Mouse (Mus musculus): ENCODE data around the gene Meis2. TPM values are rescaled to one million over a fixed set of nuclear protein-coding genes. Genes with fewer than 3 reads are reported as not detected.

The Meis2 gene
- total RNA-seq, 2 experiments from 2014 or later: 40.7 to 41.2 TPM

DNA sequence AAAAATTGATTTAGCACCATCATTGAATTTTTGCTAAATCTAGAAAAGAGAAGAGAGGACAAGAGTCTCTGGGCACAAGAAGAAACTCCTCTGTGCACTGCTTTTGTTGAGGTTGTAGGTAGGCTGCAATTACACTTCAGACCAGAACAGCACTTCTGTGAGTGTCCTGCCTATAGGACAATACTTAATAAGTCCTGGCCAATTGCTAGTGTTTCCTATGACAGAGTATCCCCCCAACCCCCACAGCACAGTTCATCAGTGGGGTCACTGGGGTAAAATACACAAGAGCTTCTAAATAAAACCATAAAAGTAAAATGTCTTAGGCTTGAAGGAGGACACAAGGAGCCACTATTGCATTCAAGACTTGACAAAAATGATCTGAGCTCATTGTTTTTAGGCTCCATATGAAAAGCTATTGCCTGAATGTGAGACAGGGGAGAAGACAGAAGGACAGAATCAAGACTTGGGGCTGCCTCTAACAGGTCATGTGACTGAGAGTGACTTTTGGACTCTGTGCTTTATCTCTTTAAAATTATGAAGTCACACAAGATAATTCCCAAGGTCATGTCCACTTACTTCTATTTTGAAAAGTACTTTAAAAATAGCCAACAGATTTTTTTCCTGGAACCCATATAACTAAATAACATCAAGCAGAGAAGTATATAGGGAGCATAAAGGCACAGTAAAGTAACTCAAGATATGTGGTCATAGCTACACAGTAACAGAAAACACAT is 12.8 kb downstream of the Meis2 start:
- no peak for DNase-seq (ENCODE audit: low spot score in 2 of 2)

GRCm38 (mm10) chr2:116051906-116052614 is 13.6 kb downstream of the Meis2 start:
- DNase-seq (ENCODE audit: low spot score in 2 of 2): no peak

- DNase-seq (ENCODE audit: low spot score in 2 of 2): no peak
Measured at GRCm38 (mm10) chr2:116049710-116050109, 15.9 kb downstream of the Meis2 start.

GRCm38 (mm10) chr2:116047365-116047764 is 18.3 kb downstream of the Meis2 start:
- DNase-seq (ENCODE audit: low spot score in 2 of 2): no peak

- DNase-seq (ENCODE audit: low spot score in 2 of 2): no peak
Measured at GRCm38 (mm10) chr2:116045048-116045447, 20.6 kb downstream of the Meis2 start.

DNA sequence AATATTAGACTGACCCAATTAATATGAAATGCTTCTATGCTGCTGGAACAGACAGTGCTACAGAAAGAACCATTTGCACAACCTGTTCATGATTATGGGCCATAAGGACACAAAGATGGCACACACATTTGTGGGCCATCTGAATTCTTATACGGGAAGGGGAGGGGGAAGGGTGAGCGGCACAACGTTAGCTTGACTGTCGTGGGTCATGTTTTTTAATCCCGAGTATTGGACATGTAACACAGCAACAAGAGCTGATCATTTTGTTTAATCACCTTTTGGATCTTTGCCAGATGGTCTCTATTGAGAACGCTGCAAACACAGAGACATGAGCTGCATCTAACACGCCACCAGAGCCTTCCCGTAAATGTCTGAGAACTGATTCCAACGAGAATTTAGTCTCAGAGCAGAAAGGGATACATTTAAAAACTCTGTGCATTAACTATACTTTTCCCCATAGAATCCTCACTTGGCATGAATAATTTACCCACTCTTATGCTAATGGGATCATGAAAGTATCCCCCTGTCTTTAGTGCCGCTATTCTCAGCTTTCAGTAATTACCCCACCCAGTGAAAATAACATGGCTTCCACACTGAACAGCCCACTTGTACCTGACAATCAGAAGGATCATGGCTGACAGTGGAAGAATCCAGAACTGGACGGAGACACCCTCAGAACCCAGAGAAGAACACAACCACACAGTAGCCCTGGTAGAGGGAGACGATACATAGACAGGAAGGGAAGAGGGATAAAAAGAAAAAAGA is 22.5 kb downstream of the Meis2 start:
- DNase-seq (ENCODE audit: low spot score in 2 of 2): no peak

DNA sequence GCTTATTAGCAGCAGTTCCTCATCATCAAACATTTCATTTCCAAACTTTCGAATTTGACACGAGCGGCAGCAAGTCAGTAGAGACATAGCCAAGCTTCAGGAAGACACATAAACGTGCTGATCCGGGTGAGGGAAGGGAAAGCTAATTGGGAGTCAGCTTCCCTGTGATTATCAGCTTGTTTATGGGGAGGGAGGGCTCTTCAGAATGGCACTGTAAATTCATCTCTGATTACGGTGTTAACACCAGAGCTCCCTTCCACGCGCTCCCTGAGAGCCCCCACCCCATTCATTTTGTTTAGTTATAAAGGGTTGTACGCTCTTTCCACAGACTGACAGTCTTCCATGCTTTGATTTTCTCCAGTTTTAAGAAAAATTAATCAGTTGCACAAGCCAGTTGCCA is 23.2 kb downstream of the Meis2 start:
- DNase-seq (ENCODE audit: low spot score in 2 of 2): no peak

DNA sequence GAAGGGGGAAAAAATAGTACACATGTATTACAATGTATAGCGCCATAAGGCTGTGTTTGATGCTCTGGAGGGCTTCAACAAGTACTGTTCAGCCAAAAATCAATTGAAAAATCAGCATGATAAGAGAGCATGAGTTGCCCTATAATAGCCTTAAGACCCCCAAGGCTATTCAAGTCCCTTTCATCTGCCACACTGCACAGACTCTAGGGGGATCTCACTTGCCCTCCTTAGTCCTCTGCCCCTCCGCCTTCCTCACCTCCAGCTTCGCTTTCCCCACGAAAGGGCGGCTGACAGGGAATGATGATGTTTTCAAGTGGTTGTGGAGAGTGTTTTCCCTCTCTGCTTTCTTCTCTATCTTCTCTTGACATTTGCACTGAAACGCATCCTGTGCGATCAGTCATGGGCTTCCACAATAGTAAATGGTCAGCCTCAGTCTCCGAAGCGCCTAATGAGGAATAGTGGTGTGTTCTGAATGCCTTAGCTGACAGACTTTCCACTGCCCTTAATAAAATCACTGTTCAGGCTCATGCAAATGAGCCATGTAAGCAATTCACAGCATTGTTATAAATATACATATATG is 23.9 kb downstream of the Meis2 start:
- DNase-seq (ENCODE audit: low spot score in 2 of 2): no peak

- no peak for DNase-seq (ENCODE audit: low spot score in 2 of 2)
Measured at GRCm38 (mm10) chr2:116035345-116035744, 30.3 kb downstream of the Meis2 start.

GRCm38 (mm10) chr2:116028127-116028526 is 37.5 kb downstream of the Meis2 start:
- no peak for DNase-seq (ENCODE audit: low spot score in 2 of 2)

GRCm38 (mm10) chr2:116022876-116023275 is 42.8 kb downstream of the Meis2 start:
- DNase-seq (ENCODE audit: low spot score in 2 of 2): no peak

DNA sequence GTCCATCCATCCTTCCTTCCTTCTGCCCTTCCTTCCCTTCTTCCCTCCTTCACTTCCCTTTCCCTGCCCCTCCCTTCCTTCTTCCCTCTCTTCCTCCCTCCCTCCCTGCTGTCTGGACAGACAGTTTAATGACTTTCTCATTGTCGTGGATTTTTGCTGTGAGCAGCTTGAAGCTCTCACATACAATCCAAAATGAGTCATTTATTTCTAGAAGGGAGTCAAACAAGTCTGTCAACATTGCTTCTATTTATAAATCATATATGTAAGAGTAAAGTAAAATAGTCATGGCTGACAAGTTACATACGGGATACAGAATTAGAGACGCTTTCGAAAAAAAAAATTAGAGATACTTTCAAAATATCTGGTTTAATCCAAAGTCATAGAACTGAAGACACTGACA is 43.7 kb downstream of the Meis2 start:
- no peak for DNase-seq (ENCODE audit: low spot score in 2 of 2)

- DNase-seq (ENCODE audit: low spot score in 2 of 2): no peak
Measured at GRCm38 (mm10) chr2:116021046-116021445, 44.6 kb downstream of the Meis2 start.

- no peak for DNase-seq (ENCODE audit: low spot score in 2 of 2)
Measured at GRCm38 (mm10) chr2:116020451-116020951, 45.1 kb downstream of the Meis2 start.

DNA sequence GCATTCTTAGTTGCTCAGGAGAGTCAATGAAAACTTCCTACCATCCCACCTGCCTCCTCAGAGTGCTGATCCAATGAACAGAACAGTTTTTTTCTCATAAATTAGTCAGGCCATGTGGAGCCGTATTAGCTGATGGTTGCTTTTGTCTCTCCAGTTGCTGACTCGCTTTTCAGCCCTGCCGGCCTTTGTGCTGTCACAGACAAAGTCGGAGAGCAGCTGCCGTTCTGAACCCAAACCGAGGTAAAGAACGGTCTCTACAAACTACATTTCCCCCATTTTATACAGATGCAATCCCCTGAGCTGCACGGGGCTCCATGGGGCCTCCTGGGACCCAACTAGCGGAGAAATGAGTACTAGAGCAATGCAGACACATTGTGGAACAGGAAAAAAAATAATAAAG is 45.7 kb downstream of the Meis2 start:
- no peak for DNase-seq (ENCODE audit: low spot score in 2 of 2)

GRCm38 (mm10) chr2:116019466-116019794 is 46.2 kb downstream of the Meis2 start:
- no peak for DNase-seq (ENCODE audit: low spot score in 2 of 2)

DNA sequence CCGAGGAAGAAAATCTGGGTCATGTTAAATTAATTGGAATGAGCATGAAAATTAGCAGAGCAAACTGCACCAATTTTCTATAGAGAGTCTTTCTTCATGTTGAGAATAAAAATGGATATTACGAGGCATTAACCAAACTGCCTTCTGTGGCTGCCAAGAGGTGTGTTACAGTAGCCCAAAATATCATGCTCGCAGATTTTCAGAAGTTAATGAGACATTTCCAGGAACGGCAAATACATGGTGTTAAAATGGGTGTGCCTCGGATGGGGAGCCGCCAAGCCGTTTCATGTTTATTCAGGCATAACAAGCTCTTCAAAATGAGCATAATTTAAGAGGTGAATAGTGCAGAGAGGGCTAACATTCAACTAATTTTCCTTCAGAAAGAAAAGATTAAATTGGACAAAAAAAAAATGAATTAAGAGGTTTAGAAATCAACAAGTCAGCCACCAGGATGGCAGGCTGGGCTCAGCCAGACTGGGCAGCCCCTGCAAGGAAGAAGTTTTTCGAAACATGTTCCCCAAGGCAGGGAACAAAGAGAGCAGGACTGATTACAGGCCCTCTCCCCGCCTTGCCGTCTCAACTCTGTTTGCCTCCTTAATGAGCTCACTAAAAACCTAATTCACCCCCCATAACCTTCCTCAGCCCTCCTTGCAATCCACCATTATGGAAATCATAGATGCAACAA is 46.7 kb downstream of the Meis2 start:
- no peak for DNase-seq (ENCODE audit: low spot score in 2 of 2)

- DNase-seq (ENCODE audit: low spot score in 2 of 2): no peak
Measured at GRCm38 (mm10) chr2:116015520-116015919, 50.1 kb downstream of the Meis2 start.

- DNase-seq (ENCODE audit: low spot score in 2 of 2): no peak
Measured at GRCm38 (mm10) chr2:116010469-116010868, 55.2 kb downstream of the Meis2 start.

- DNase-seq (ENCODE audit: low spot score in 2 of 2): no peak
Measured at GRCm38 (mm10) chr2:116010061-116010460, 55.6 kb downstream of the Meis2 start.

Measured in layer of hippocampus, adult 18-20 months (tissue).